ENCODE assay signal across 9 mouse cellular contexts in genomic region chr9:20804266-20805158, GRCm38 (mm10). TPM values are rescaled to one million over a fixed set of nuclear protein-coding genes. Genes with fewer than 3 reads are reported as not detected.
A peak's percentile ranks its signal among the peaks of the same experiment; 100 is the strongest.
DNase-seq lines count a peak whose midpoint lies in the region; ATAC-seq lines count a peak whose summit lies in the region.
"Had no signal": no experiment of that assay in that cellular context is flagged by ENCODE, and none has a peak within 500 bp of the region (broad histone marks: within the 10 kb centered on the region; RNA-seq: fewer than 3 reads in every experiment).

No protein-coding gene starts in this region.

- WGBS in liver, embryonic 15.5 days (ENCODE audit: insufficient replicate concordance) = 49% methylated on average over 13 of the region's 13 CpGs
- WGBS in forebrain, embryonic 16.5 days = 84% methylated on average over 13 of the region's 13 CpGs

- no peaks in the 10 kb centered on the region for H3K9me3 ChIP-seq in liver, embryonic 15.5 days (replicated peaks)
- H3K9me3 ChIP-seq in forebrain, embryonic 16.5 days (ENCODE audit: control insufficient read depth, low read length) = 0 out of 2 replicates have a peak, but pooled peaks cover 4% of the 10 kb centered on the region

- peaks cover 12% of the 10 kb centered on the region; the same call in 1 of the 2 replicates for H3K27me3 ChIP-seq in liver, embryonic 15.5 days
- H3K27me3 ChIP-seq in forebrain, embryonic 16.5 days (replicated peaks; ENCODE audit: control insufficient read depth, insufficient read depth, low read length) = no peaks in the 10 kb centered on the region

- no peaks in the 10 kb centered on the region for H3K36me3 ChIP-seq in liver, embryonic 15.5 days (replicated peaks)
- H3K36me3 ChIP-seq in forebrain, embryonic 16.5 days (ENCODE audit: control insufficient read depth, insufficient read depth) = no peaks in the 10 kb centered on the region

- no peak overlapping the region for H3K27ac ChIP-seq in liver, embryonic 15.5 days (replicated peaks)
- no peak overlapping the region for H3K27ac ChIP-seq in forebrain, embryonic 16.5 days (ENCODE audit: low read length)

- H3K4me3 ChIP-seq in liver, embryonic 15.5 days (replicated peaks) = no peak overlapping the region
- no peak overlapping the region for H3K4me3 ChIP-seq in forebrain, embryonic 16.5 days (replicated peaks; ENCODE audit: low read length)

- peak; percentile 31 to 47 for DNase-seq in urinary bladder, adult 18-20 months (ENCODE audit: low spot score in 2 of 2)
- DNase-seq in urinary bladder, postnatal 4 days (ENCODE audit: low spot score in 2 of 2) = no peak
- DNase-seq in adrenal gland, adult 2 months = peak; percentile 90
- peak; percentile 25 for DNase-seq in embryo, embryonic 9.5 days (ENCODE audit: extremely low spot score)
- peak; percentile 75 to 78 for DNase-seq in kidney, adult 8-10 months
- DNase-seq in skeletal muscle tissue, adult 2 months (ENCODE audit: low read depth, low spot score) = peak; percentile 61

- H3K4me2 ChIP-seq in liver, embryonic 15.5 days = peak overlapping the region; percentile 26; the same call in 1 of the 2 replicates
- no peak overlapping the region for H3K4me2 ChIP-seq in forebrain, embryonic 16.5 days (ENCODE audit: low read length)

- ATAC-seq in liver, embryonic 15.5 days (ENCODE audit: insufficient read depth) = peak; percentile 80
- no peak for ATAC-seq in forebrain, embryonic 16.5 days

- no peak overlapping the region for H3K9ac ChIP-seq in liver, embryonic 15.5 days
- no peak overlapping the region for H3K9ac ChIP-seq in forebrain, embryonic 16.5 days (replicated peaks; ENCODE audit: low read depth, low read length)

- peaks cover 7% of the 10 kb centered on the region for H3K4me1 ChIP-seq in liver, embryonic 15.5 days (replicated peaks)
- H3K4me1 ChIP-seq in forebrain, embryonic 16.5 days (replicated peaks; ENCODE audit: control insufficient read depth, insufficient read depth, low read length) = no peaks in the 10 kb centered on the region

RNA-seq across cellular contexts. Expression of gene Col5a3, which starts 10.4 kb away (rescaled TPM):
- 100 to 1,000 TPM in 1 of 2 experiments, 10 to 100 TPM in 1; 78.4 to 293 TPM for total RNA-seq in adrenal gland, adult 2 months (2021)
- polyA plus RNA-seq in adrenal gland, adult 2 months (2012; rRNA removed) = 108 and 110 TPM in 2 replicates
- polyA plus RNA-seq in liver, embryonic 15.5 days (2015; fragmentation: Nextera tagmentation; extraction: Ambion mirVana) = 0.24 and 0.29 TPM in 2 replicates
- polyA plus RNA-seq in forebrain, embryonic 16.5 days (2015; fragmentation: Nextera tagmentation; extraction: Ambion mirVana) = 0.26 and 0.33 TPM in 2 replicates

RNA-seq across cellular contexts. Expression of gene Rdh8, which starts 13.8 kb away (rescaled TPM):
- total RNA-seq in adrenal gland, adult 2 months (2021) = not detected
- polyA plus RNA-seq in adrenal gland, adult 2 months (2012; rRNA removed) = not detected in 2 replicates
- not detected in 2 replicates for polyA plus RNA-seq in liver, embryonic 15.5 days (2015; fragmentation: Nextera tagmentation; extraction: Ambion mirVana)
- not detected in 2 replicates for polyA plus RNA-seq in forebrain, embryonic 16.5 days (2015; fragmentation: Nextera tagmentation; extraction: Ambion mirVana)
- total RNA-seq: layer of hippocampus, postnatal 14 days had no signal

RNA-seq across cellular contexts. Expression of gene Olfm2, which starts 58.4 kb away (rescaled TPM):
- 1 to 10 TPM in 1 of 2 experiments, under 1 TPM in 1; 0.49 to 1.0 TPM for total RNA-seq in adrenal gland, adult 2 months (2021)
- polyA plus RNA-seq in adrenal gland, adult 2 months (2012; rRNA removed) = 1.1 and 2.9 TPM in 2 replicates
- polyA plus RNA-seq in liver, embryonic 15.5 days (2015; fragmentation: Nextera tagmentation; extraction: Ambion mirVana) = 0.20 and 0.30 TPM in 2 replicates
- 143 and 173 TPM in 2 replicates for polyA plus RNA-seq in forebrain, embryonic 16.5 days (2015; fragmentation: Nextera tagmentation; extraction: Ambion mirVana)

Comparison
In these comparisons a context has a peak if more than half of its experiments do, and no peak if none do; other contexts are left out.
1. DNase-seq: peak in urinary bladder, adult 18-20 months (2 of 2), adrenal gland, adult 2 months (single experiment), embryo, embryonic 9.5 days (single experiment), kidney, adult 8-10 months (2 of 2) and skeletal muscle tissue, adult 2 months (single experiment); none in urinary bladder, postnatal 4 days (0 of 2).
2. RNA of gene Col5a3, which starts 10.4 kb away (polyA plus RNA-seq): 108 to 110 TPM in adrenal gland, adult 2 months; 0.26 to 0.33 TPM in forebrain, embryonic 16.5 days and 0.24 to 0.29 TPM in liver, embryonic 15.5 days; every median in the first group is over 10 times any median in the second.
3. RNA of gene Olfm2, which starts 58.4 kb away (polyA plus RNA-seq): 143 to 173 TPM in forebrain, embryonic 16.5 days; 1.1 to 2.9 TPM in adrenal gland, adult 2 months and 0.20 to 0.30 TPM in liver, embryonic 15.5 days; every median in the first group is over 10 times any median in the second.